Mouse (Mus musculus) heart, postnatal 25 days (tissue): ENCODE measurements around the gene Oaf. TPM values are rescaled to one million over a fixed set of nuclear protein-coding genes. Genes with fewer than 3 reads are reported as not detected.
A peak's percentile ranks its signal among the peaks of the same experiment; 100 is the strongest.

ENCODE experiments used
- DNase-seq: peaks from one replicate; pipeline ENCODE4 v3.0.0; 2022; ENCODE audit warnings: low spot score
- intact Hi-C: fragments of 180-260 bp; cut with DNase I; formaldehyde crosslinking; loops from one replicate; pipeline ENCODE4 v1.15.1; 2025
- total RNA-seq, 2 experiments: library from RNA; stranded (reverse); gene quantifications; 2 replicates each; pipeline ENCODE4 v1.2.3; 2021

Oaf gene
- total RNA-seq, 2 experiments from 2014 or later = 9.4 to 14.8 TPM

DNA sequence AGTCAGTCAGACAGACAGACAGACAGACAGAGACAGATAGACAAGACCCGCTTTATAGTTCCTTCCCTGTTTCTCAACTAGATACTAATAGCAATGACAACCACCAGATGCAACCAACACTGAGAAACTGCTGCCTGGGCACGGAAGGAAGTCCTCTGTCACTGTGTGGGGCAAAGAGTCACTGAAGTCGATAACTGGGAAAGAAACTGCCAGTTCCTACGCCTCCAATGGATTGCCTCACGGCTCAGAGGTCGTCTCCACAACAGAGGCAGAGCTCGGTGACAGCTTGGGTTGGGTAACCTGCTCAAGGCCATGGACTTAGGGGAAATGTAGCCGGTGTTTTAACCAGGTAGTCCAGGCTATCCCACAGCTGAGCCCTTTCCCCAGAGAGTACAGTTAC, 12.1 kb downstream of the Oaf start:
- intact Hi-C loops = no loop called here
- no peak for DNase-seq

DNA sequence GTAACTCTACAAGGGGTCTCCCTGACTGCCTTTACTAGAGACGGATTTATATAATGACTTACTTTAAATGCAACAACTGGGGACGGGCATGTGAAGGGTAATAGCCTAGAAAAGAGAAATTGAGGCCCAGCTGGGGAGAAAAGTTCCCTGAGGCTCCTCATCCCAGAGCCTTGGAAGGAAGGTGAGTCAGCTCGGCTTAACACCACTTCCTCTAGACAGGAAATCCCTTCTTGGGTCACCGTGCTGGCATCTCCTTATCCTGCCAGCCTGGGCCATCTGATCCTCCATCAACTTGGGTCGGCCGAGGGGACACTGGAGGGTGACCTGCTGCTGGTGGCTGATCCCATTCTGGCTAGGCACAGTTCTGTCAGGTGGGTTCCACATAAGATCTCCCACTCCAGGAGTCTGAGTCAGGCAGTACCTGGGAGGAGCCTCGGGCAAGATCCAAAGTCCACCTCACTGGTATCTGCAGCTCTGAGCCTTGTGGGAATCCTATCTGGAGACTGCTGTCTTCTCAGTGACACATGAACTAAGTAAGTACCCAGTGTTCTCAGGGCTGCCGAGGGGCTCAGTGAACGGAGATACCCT, 13.0 kb downstream of the Oaf start:
- intact Hi-C loops = no loop called here
- no peak for DNase-seq

DNA sequence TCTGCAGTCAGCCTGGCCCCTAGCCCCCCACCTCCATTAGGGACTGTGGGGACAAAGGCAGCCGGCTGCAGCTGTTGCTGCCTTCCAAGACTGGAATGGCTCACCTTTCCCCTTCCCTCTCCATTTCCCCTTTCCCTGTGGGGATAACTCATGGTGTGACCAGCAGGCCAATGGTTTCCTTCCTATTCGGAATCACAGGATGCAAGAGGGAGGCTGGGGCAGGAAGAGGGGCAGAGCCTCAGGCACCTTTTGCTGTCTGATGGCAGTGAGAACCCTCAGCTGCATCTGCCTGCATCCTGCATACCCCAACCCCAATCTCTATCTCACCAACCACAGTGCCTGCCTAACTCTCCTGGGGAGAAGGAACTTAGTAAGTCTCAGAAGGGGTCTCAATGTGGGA, 14.2 kb downstream of the Oaf start:
- intact Hi-C loops = no loop called here
- DNase-seq = no peak

DNA sequence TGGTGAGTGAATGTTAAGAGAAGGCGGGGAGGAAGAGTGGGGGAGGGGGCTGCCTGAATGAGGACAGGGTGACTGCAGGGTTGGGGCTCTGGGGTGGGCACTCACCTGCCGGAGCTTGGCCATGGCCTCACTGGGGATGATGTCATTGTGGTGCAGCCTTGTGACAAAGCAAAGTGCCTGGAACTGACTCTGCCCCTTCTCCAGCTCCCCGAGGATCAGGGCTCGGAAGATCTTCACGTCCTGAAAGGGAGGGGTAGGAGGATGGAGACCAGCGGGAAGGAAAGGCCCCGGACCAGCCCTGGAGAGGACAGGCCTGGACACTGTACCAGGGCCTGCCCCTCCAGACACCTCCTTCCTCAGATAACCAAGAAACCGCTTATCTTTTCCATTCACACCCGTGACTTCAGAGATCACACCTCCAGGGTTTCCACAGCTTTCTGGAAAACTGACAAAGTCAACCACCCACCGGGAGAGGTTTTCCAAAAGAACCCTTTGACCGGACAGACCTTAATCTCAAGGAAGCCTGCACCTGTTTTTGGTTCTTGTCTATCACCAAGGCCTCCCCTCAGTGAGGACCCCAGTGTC, 14.8 kb downstream of the Oaf start:
- intact Hi-C loops = loop anchor here (5.0 kb wide), 1 partner anchor 42 kb away; no protein-coding TSS in a partner anchor
- DNase-seq = no peak

DNA sequence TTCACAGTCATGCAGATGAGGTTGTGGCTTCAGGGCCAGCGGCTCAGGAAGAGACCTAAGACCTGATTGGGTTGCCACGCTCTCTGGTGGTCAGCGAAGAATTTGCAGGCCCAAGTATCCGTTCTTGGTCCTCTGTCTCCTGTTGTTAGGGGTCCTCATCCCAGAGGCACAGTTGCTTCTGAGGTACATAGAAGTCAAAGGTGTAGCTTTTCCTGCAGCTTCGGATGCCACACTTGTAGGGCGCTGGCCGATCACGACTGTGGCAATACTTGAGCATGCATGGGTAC, 17.3 kb downstream of the Oaf start:
- DNase-seq = no peak

DNA sequence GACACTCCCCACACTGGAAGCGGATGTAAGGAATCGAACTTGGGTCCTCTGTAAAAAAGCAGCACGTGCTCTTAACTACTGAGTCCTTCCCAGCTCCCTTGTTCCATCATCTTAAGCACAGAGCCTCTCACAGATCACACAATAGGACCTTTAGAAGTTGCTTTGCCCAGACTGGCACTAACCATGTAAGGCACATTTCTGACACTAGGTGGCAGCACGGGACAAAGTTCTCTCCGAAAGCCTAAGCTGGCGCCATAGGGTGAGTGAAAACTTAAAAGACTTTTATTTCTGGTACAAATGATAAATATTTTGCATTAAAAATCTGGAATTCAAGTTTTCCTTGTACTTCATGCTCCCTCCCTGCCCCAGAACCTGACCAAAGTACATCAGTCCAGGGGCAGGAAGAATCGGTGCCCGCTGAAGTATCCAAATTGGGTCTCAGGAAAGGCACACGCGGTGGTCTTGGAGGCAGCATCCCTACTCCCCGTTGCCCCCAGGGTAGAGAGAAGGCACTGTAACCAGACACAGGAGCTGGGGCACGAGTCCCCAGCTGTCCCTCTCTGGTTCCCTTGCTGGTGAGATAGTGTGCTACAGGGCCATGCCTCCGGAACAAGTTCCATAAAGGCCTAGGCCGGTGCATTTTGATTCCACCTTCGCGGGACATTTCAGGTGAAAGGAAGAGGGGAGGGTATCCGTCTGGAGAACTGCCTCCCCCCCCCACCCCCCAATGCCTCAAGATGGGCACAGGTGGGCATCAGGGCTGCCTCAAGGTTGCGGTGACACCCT, 17.9 kb downstream of the Oaf start:
- intact Hi-C loops = loop anchor here (1.0 to 5.0 kb wide), 2 partner anchors 45 to 62 kb away; no protein-coding TSS in a partner anchor
- peak; percentile 49 for DNase-seq

More for the DNA sequence above, 17.3 kb downstream of the Oaf start:
- intact Hi-C loops = loop anchor here (5.0 kb wide), 1 partner anchor 45 kb away; no protein-coding TSS in a partner anchor

DNA sequence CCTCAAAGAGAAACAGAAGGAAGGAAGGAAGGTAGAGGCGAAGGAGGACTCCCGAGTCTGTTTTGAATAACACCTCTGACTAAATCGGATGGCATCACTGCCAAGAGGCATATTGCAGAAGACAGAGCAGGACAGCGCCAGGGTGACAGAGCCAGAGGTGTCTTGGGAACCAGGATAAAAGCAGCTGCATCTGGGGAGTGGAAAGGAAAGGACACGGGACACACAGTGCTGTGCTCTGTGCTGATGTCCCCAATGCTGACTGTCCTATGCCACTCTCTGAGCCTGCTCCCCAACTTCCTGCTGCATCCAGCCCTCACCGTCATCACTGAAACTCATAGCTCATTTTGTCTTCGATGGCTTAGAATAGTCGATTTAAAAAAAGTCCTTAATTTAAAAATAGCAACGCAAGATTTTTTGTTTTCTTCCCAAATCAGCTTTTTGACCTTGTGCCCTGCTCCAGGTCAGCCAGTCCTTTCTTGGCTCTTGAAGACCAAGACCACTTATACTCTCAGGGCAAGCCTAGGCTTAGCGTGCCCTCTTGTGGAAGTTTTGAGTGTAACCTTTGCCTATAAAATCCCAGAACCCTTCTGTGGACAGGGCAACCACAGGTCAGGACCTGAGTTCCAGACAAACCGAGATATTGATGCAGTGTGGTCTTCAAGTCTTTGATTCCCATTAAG, 28.8 kb downstream of the Oaf start:
- peak; percentile 28 for DNase-seq
- intact Hi-C loops = loop anchor here (1.0 to 2.0 kb wide), 2 partner anchors 69 to 210 kb away; no protein-coding TSS in a partner anchor

DNA sequence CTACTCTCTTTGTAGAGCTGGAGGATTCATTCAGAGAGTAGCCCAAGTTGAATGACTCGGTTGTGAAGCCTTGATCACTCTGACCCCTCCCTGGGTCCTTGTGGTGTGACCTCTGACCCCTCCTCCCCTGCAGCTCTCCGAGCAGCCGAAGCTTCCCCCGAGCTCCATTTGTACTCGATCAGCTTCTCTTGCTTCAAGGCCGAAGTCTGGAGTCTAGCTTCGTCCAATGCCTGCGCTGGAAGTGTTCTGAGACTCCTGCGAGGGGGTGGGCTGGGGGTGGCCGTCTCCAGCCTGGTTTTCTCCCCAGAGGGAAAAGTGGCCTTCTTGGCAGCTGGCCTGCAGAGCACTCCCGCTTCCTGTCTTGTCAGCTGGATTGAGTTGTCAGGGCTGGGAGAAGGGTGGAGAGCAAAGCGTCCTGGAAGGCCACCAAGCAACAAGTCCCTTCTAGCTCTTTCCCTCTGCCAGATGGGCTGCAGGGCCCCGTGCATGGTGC, 29.5 kb downstream of the Oaf start, which contains the start of gene Pou2f3:
TSS of gene Pou2f3 (minus strand) at position 180 of the 493 bp plus-strand sequence.
- intact Hi-C loops = loop anchor here (2.0 kb wide), 1 partner anchor 209 kb away; no protein-coding TSS in a partner anchor
- DNase-seq = peak; percentile 72

DNA sequence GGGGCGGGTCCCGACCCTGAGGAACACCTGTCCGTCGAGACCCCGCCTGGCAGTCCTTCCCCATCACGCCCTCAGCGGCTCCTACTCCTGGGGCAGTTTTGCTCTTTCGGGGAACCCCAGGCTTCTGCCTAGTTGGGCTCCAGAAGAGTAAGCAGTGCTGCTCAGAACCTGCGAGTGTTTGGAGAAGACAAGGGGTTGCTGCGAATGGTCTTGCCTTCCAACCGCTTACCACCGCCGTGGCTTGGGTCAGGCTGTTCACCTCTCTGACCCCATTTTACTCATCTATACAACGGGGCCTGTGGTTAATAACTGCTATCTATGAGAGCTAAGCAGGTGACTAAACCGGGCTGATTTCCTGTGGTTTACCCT, 33.7 kb downstream of the Oaf start:
- no peak for DNase-seq
- intact Hi-C loops = no loop called here

DNA sequence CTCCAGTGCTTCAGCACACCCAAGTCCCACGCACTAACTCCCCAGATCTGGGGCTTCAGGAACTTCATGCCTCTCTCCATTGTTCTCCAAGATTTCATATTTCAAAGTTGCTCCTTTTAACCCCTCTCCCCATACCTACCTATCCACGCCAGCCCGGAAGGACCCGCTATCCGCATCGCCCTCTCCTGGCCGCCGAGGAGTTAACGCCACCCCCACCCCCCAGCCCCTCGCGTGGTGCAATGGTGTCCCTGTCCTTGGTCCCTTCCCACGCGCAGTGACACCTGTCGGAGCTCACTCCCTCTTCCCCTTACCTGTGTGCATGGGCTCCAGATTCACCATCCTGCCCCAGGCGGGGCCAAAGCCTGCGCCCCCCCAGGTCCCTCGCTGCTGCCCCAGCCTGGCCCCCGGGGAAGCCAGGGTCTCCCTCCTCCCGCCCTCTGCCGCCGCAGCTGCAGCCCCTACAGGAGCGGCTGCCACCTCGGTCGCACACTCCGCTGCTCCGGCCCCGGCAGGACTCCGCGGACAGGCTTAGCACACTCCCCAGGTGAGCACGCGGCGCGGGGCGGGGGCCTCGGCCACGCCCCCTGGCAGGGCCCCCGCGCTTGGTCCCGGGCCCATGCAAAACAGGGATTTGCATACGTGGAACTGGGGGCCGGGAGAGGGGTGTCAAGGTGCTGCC, 34.2 kb downstream of the Oaf start:
- no peak for DNase-seq
- intact Hi-C loops = no loop called here

DNA sequence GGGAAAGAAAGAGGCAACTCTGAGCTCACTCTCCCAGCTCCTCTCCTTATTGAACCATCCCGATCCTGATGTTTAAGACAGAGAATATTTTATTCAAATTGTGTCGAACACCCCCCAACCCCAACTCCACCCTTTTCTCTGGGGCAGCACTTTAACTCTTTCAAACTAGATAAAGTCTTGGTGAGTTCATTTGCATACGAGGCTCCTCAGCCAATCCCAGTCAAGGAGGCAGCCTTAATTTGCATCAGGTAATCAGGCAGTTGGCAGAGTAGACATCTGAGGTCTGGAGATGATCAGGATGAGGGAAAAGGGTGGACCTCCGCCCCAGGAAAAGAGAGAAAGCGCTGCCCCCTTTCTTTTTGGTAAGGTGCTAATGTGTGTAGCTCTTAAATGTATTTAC, 39.5 kb downstream of the Oaf start:
- intact Hi-C loops = no loop called here
- DNase-seq = no peak

DNA sequence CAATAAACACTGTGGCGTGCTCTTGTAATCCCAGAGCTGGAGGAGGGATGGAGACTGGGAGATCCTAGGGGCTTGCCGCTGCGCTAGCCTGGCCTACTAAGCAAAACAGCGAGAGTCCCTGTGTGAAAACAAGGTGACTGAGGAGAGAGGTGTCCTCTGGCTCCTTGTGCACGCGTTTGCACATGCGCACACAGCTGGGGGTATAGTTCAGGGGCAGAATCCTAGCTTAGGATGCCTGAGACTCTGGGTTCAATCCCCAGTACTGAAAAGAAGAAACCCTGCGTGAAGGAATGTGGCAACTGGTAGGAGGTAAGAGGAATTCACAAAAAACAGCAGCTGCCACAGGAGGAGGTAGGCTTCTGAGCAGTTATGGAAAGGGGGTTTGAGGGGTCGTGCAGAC, 45.7 kb downstream of the Oaf start:
- intact Hi-C loops = no loop called here
- no peak for DNase-seq

DNA sequence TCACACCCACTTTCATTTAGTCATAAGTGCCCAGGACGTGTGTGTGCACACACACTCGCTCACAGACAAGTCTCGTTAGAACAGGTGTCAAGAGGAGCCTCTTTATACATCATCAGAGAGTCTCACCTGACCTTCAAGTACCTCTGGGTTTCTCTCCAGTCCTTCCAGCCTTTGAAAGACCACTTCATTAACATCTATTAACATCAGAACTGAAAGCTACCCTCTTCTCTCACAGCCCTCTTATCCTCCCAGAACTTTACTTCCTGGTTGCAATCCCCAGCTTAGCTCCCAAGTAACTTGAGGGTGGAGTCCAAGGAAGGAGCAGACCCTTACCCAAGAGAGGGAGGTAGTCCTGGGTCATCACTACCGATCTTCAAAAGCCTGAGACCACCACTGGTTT, 48.1 kb downstream of the Oaf start:
- DNase-seq = no peak
- intact Hi-C loops = no loop called here

DNA sequence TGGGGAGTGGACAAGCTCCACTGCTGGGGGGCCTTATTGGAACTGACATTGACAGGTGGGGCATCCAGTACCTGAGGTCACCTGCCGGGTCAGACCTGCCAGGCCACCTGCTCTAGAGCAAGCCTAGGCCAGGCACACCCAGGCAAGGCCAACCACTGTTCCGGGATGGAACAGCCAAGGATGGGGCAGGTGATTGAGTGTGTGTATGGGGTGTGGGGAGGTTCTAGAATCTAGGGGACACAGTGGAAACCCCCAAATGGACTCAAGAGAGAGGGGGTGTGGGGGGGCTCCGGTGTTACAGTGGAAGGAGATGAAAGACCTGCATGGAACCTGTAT, 50.7 kb downstream of the Oaf start:
- intact Hi-C loops = no loop called here
- DNase-seq = no peak

DNA sequence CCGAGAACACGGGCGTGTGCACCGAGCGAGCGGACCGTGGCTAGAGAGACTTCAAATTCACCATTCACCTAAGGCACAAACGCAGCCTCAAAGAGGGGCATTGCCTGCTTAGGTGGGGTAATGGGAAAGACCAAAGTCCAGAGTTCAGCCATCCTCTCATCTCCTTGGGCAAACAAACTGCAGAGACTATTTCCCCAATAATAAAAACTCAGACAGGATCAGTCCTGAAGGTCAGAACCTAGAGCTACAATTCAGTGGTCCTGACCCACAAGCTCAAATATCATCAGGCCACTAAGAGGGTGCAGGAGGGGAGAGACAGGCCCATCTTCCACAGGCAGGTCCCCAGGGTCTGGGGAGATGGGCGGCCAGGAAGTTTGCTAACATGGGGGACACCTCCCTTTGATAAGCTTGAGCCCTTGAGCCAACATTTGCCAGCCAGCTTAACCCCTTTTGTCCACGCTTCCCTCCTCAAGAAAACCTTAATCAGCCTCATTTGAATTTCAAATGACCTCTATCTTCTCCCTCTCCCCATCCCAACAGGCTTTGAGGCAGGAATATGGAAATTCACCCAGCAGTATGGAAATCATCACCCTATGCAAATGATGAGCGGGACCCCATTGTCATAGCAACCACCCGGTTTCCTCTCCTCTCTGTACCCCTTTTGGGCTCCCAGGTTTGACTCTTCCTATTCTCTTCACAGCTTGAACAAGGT, 51.2 kb downstream of the Oaf start:
- DNase-seq = no peak
- intact Hi-C loops = no loop called here

DNA sequence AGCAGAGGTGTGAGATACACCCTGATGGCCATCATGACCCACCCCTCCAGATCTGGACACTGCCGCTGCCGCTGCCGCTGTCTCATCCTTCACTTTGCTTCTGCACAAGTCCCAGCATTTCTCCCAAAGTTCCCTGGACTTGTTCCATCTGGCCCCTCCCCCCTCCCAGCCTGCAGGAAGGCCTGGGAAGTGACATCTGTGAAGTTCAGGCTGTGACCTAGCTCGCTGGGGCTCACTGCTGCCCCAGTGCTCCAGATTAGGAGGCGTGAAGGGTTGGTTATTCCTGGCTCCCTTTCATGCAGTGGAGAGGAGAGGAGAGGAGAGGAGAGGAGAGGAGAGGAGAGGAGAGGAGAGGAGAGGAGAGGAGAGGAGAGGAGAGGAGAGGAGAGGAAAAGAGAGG, 60.1 kb downstream of the Oaf start:
- no peak for DNase-seq
- intact Hi-C loops = loop anchor here (2.0 kb wide), 1 partner anchor 29 kb away; no protein-coding TSS in a partner anchor

DNA sequence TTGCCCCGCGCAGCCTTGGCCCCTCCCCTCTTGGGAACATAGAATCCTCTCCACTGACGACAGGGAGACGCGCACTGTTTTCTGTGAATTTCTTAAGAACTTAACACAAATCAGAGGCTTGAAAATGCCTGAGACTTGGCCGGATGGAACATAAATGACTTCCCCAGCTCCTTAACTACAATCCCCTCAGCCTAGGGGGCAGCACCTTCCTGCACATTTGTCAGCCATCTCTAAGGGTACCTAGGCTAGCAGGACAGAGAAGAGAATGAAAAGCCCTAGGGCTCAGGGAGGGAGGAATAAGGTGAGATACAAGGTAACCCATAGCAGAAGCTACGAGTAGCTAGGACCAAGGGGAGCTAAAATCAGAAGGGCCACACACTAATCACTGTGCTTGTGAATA, 61.5 kb downstream of the Oaf start:
- DNase-seq = no peak
- intact Hi-C loops = loop anchor here (2.0 kb wide), 1 partner anchor 27 kb away; no protein-coding TSS in a partner anchor
